Mouse (Mus musculus) spleen, adult 2 months (tissue): ENCODE measurements around the gene Gm973.

Experiments
- CTCF ChIP-seq: fragments of 200-500 bp; IDR thresholded peaks from 2 replicates; pipeline ENCODE4 v1.5.1; 2011; ENCODE audit warnings: mild to moderate bottlenecking, inconsistent platforms; ENCODE audit not compliant: insufficient read depth, insufficient read length, insufficient replicate concordance; ENCODE audit errors: extremely low read depth
- POLR2A ChIP-seq: fragments of 200-500 bp; IDR thresholded peaks from 2 replicates; pipeline ENCODE4 v1.6.1; 2011; ENCODE audit warnings: low read depth, low read length, inconsistent platforms

- TF ChIP-seq POLR2A (0 out of 2 replicates have a peak, but pooled peaks have one; percentile 13), CTCF (no peak)
Measured at GRCm38 (mm10) chr1:59481456-59482291, 34.4 kb upstream of the Gm973 start.
